Mouse (Mus musculus) spleen, adult 2 months (tissue): ENCODE results near the gene Spata13. TPM values are rescaled to one million over a fixed set of nuclear protein-coding genes. Genes with fewer than 3 reads are reported as not detected.

Experiments
- DNase-seq, 2 experiments: peaks; one replicate each; pipeline versions ENCODE4 v3.0.0 to v3.0.0-alpha.2; 2012 to 2021; ENCODE audit warnings: low spot score in 2 of 2, low read depth in 1 of 2
- H3K27ac ChIP-seq: fragments of 200-500 bp; 2 replicates; pipeline ENCODE4 v1.5.1; 2012; ENCODE audit warnings: low read length, inconsistent platforms; ENCODE audit not compliant: insufficient read depth
- H3K27me3 ChIP-seq: fragments of 200-500 bp; 2 replicates; pipeline ENCODE4 v1.6.1; 2012; ENCODE audit warnings: mild to moderate bottlenecking, moderate library complexity, low read length, inconsistent platforms; ENCODE audit not compliant: control insufficient read depth, insufficient read depth
- H3K36me3 ChIP-seq: fragments of 200-500 bp; 2 replicates; pipeline ENCODE4 v1.6.1; 2012; ENCODE audit warnings: mild to moderate bottlenecking, low read length, inconsistent platforms; ENCODE audit not compliant: control insufficient read depth, insufficient read depth
- H3K4me1 ChIP-seq: fragments of 200-500 bp; 2 replicates; pipeline ENCODE4 v1.6.1; 2011; ENCODE audit warnings: inconsistent platforms; ENCODE audit not compliant: control insufficient read depth, insufficient read depth, insufficient read length
- H3K4me3 ChIP-seq: fragments of 200-500 bp; 2 replicates; pipeline ENCODE4 v1.5.1; 2011; ENCODE audit warnings: mild to moderate bottlenecking, inconsistent platforms; ENCODE audit not compliant: insufficient read depth, insufficient read length; ENCODE audit errors: extremely low read depth
- CTCF ChIP-seq: fragments of 200-500 bp; IDR thresholded peaks from 2 replicates; pipeline ENCODE4 v1.5.1; 2011; ENCODE audit warnings: mild to moderate bottlenecking, inconsistent platforms; ENCODE audit not compliant: insufficient read depth, insufficient read length, insufficient replicate concordance; ENCODE audit errors: extremely low read depth
- POLR2A ChIP-seq: fragments of 200-500 bp; IDR thresholded peaks from 2 replicates; pipeline ENCODE4 v1.6.1; 2011; ENCODE audit warnings: low read depth, low read length, inconsistent platforms
- WGBS: fragments of 180-500 bp; shearing (Covaris S2); methylation state at CpG from one replicate; pipeline ENCODE4 v1.1.7; 2018; 5-methylcytosine and 5-hydroxymethylcytosine counted together
- polyA plus RNA-seq: library from polyadenylated mRNA; depleted of rRNA; stranded (reverse); fragments of >200 nt; gene quantifications from 2 replicates; pipeline ENCODE4 v1.2.3, GENCODE M21; 2012

The Spata13 gene
- polyA plus RNA-seq, 1 experiment, result 23.5 TPM

DNA sequence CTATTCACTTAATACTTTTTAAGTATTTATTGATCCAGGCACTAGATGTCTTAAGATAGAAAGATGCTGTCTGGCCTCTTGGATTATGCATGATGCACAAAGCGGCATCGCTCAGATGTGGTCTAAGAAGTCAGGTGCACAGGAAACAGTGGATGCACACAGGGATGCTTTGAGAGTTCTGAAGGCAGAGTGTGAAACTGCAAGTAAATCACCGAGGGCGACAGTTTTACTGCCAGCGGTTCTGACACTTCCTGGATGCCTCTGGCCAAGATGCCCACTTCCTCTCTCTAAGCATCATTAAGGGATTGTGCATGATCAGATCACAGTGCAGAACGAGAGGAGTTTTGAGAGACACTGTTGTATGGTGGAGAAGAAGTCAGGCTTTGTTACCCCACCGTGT lies 32.5 kb downstream of the Spata13 start:
- Histone ChIP-seq H3K4me3 (no peak overlapping the region), H3K4me1 (0 out of 2 replicates have a peak, but pooled peaks cover 2% of the 10 kb centered on the region), H3K36me3 (no peaks in the 10 kb centered on the region), H3K27ac (0 out of 2 replicates have a peak overlapping the region, but pooled peaks have one; percentile 18), H3K27me3 (no peaks in the 10 kb centered on the region)
- TF ChIP-seq POLR2A (no peak), CTCF (no peak)
- DNase-seq, result peak; percentile 14
- WGBS, result 9% methylated on average over 7 of the region's 7 CpGs

DNA sequence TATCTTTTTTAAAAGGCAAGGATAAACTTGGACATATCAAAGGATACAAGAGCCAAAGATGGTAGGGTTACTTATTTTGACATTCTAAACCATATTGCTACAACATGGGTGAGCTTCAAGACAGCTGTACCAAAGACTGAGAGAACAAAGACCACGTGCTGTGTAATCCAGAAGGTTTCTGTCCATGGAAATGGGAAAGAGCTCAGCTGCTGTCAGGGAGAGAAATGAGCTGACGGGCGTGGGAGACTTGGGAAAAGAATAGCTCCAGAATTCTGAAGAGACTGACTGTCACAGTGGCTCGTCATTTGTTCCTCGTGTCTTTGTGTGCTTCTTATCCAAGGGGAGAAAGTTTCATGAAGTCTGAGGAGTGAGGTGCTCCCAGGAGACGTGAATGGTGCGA lies 36.4 kb downstream of the Spata13 start:
- Histone ChIP-seq H3K27me3 (no peaks in the 10 kb centered on the region), H3K4me1 (0 out of 2 replicates have a peak, but pooled peaks cover 2% of the 10 kb centered on the region), H3K4me3 (no peak overlapping the region), H3K36me3 (no peaks in the 10 kb centered on the region), H3K27ac (no peak overlapping the region)
- TF ChIP-seq CTCF, result no peak
- no peak for TF ChIP-seq POLR2A
- WGBS, result 83% methylated on average over 7 of the region's 7 CpGs
- DNase-seq, result no peak

DNA sequence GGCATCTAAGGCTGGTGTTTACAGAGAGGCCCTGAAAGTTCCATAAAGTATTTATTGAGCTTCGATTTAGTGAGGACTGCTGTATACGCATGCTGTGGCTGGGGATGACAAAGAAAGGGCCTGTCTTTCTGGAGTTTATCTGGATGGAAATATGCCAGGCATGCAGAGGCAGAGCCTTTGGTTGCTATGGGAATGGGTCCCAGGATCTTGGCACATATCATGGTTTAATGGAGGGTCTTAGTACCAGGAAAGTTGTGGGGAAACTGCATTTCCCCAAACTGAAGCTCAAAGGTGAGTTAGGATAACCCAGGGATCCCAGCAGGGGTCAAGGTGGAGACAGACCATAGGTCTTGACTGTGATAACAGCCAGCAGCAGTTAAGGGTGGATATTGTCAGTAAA lies 37.7 kb downstream of the Spata13 start:
- no peaks in the 10 kb centered on the region for H3K36me3 ChIP-seq
- no peak overlapping the region for H3K4me3 ChIP-seq
- no peak for DNase-seq
- 0 out of 2 replicates have a peak, but pooled peaks cover under 1% of the 10 kb centered on the region for H3K4me1 ChIP-seq
- TF ChIP-seq CTCF (no peak), POLR2A (no peak)
- WGBS, result 95% methylated on average over 2 of the region's 2 CpGs
- no peaks in the 10 kb centered on the region for H3K27me3 ChIP-seq
- H3K27ac ChIP-seq, result no peak overlapping the region

GRCm38 (mm10) chr14:60675697-60676096 lies 41.9 kb downstream of the Spata13 start:
- peaks cover 3% of the 10 kb centered on the region; the same call in 1 of the 2 replicates for H3K4me1 ChIP-seq
- H3K27me3 ChIP-seq, result no peaks in the 10 kb centered on the region
- 90% methylated on average over 4 of the region's 4 CpGs for WGBS
- H3K36me3 ChIP-seq, result no peaks in the 10 kb centered on the region
- H3K4me3 ChIP-seq, result no peak overlapping the region
- no peak overlapping the region for H3K27ac ChIP-seq
- DNase-seq, result no peak
- TF ChIP-seq POLR2A (no peak), CTCF (no peak)

DNA sequence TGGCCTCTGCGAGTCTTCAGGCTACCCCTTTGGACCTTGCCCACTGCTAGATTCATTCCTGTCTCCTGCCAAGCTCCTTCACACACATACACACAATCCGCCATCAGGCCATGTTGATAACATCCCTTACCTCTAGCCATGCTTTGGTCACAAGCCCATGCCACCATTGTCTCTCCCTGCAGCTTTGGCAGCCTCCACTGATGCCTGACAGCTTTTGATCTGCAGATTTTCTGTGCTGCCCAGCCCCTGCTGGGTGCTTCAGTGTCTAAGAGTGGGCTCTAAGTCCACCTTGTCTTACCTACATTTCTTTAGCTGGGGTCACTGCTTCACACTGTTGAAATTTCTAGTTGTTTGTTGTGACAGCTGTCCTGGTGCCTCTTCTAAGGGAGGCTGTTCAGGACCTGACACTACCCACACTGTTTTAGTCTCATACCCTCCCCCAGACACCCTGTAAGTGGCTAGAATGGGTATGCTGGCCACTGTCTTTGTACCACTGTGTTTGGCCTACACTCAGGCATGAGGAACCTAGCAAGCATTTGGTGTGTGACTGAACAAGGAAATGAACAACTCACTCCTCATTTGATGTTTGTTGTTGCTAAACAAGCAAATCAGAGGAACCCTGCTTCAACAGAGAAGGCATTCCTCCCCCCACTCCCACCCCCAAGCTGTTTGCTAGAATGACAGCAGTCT lies 43.0 kb downstream of the Spata13 start:
- Histone ChIP-seq H3K27ac (no peak overlapping the region), H3K36me3 (no peaks in the 10 kb centered on the region), H3K4me3 (no peak overlapping the region), H3K27me3 (no peaks in the 10 kb centered on the region), H3K4me1 (peaks cover 3% of the 10 kb centered on the region; the same call in 1 of the 2 replicates)
- WGBS, result 94% methylated on average over 2 of the region's 2 CpGs
- no peak for DNase-seq
- TF ChIP-seq CTCF, result no peak
- no peak for TF ChIP-seq POLR2A

DNA sequence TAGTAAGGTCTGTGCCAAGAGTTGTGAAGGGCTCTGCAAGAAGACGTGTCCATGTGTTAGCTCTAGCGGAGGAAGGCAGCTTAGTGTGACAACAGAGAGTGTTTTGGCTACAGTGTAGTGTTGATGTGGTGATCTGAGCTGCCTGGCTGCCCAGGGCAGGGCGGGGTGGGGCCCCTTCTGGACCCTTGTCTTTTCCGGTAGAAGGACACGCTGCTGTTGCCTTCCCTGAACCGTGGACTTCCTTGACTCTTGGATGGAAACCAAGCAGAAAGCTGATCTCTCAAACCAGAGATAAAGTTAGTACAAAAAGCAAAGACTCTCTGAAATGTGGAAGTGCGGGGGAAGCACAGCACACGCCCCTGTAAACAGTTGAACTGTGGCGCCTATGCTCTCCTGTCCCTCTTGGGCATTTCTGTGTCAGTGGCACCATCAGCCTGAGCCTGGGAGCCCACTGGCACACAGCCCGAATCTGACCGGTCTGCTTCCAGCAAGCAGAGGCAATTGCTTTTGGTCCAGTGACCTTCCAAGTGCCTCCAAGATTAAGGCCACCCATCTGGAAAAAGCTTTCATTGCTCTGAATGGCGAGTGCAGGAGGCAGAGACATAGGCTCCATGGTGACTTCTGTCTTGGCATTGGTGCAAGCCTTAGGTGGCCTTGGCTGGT lies 48.7 kb downstream of the Spata13 start:
- peak overlapping the region; percentile 79 for H3K27ac ChIP-seq

GRCm38 (mm10) chr14:60683989-60684388 lies 50.2 kb downstream of the Spata13 start:
- no peaks in the 10 kb centered on the region for H3K27me3 ChIP-seq
- no peak overlapping the region for H3K27ac ChIP-seq
- H3K36me3 ChIP-seq, result no peaks in the 10 kb centered on the region
- H3K4me1 ChIP-seq, result peaks cover 18% of the 10 kb centered on the region
- H3K4me3 ChIP-seq, result no peak overlapping the region
- DNase-seq, result no peak
- 81% methylated on average over 10 of the region's 10 CpGs for WGBS
- no peak for TF ChIP-seq CTCF
- no peak for TF ChIP-seq POLR2A

More for the DNA sequence above, 48.7 kb downstream of the Spata13 start:
- H3K36me3 ChIP-seq, result no peaks in the 10 kb centered on the region
- no peaks in the 10 kb centered on the region for H3K27me3 ChIP-seq
- H3K4me3 ChIP-seq, result no peak overlapping the region
- peaks cover 21% of the 10 kb centered on the region for H3K4me1 ChIP-seq
- 41% methylated on average over 12 of the region's 12 CpGs for WGBS
- TF ChIP-seq CTCF, result no peak
- no peak for TF ChIP-seq POLR2A
- peak; percentile 4 to 40 for DNase-seq
